Mouse (Mus musculus) stomach, postnatal 0 days (tissue): ENCODE measurements around the gene Corin. TPM values are rescaled to one million over a fixed set of nuclear protein-coding genes. Genes with fewer than 3 reads are reported as not detected.

Experiments used
- ATAC-seq: fragments of 200-750 bp; cut with Nextera tagmentation; 2 replicates; pipeline ENCODE4 v1.8.0; 2017; ENCODE audit not compliant: low FRiP score, low TSS enrichment
- DNase-seq: peaks from one replicate; pipeline ENCODE4 v3.0.0-alpha.2; 2016; ENCODE audit warnings: low spot score
- H3K27ac ChIP-seq: fragments of 300-500 bp; sonication (generic); replicated peaks from 2 replicates; pipeline ENCODE4 v1.5.1; 2014; ENCODE audit warnings: mild to moderate bottlenecking, control low read depth
- H3K27me3 ChIP-seq: fragments of 300-500 bp; sonication (generic); 2 replicates; pipeline ENCODE4 v1.6.1; 2014; ENCODE audit warnings: low read length; ENCODE audit not compliant: control insufficient read depth, insufficient read depth
- H3K36me3 ChIP-seq: fragments of 300-500 bp; sonication (generic); 2 replicates; pipeline ENCODE4 v1.6.1; 2014; ENCODE audit warnings: low read length, mixed read lengths; ENCODE audit not compliant: control insufficient read depth, insufficient read depth
- H3K4me1 ChIP-seq: fragments of 300-500 bp; sonication (generic); replicated peaks from 2 replicates; pipeline ENCODE4 v1.6.1; 2014; ENCODE audit warnings: antibody characterized with exemption; ENCODE audit not compliant: control insufficient read depth, insufficient read depth
- H3K4me2 ChIP-seq: fragments of 300-500 bp; sonication (generic); replicated peaks from 2 replicates; pipeline ENCODE4 v1.6.1; 2014; ENCODE audit warnings: low read depth, mild to moderate bottlenecking, control low read depth, moderate library complexity
- H3K4me3 ChIP-seq: fragments of 300-500 bp; sonication (generic); 2 replicates; pipeline ENCODE4 v1.5.1; 2014; ENCODE audit warnings: low read depth, low read length, control low read depth
- H3K9ac ChIP-seq: fragments of 300-500 bp; sonication (generic); 2 replicates; pipeline ENCODE4 v1.6.1; 2014; ENCODE audit warnings: mild to moderate bottlenecking, low read length, control low read depth, mixed read lengths
- H3K9me3 ChIP-seq: fragments of 300-500 bp; sonication (generic); 2 replicates; pipeline ENCODE4 v1.6.1; 2016; ENCODE audit warnings: low read length; ENCODE audit not compliant: control insufficient read depth
- CTCF ChIP-seq: IDR thresholded peaks from 2 replicates; pipeline ENCODE4 v1.5.1; 2016; ENCODE audit warnings: antibody characterized with exemption, low read depth, mild to moderate bottlenecking, moderate library complexity
- EP300 ChIP-seq: optimal IDR thresholded peaks from 2 replicates; pipeline ENCODE3; 2016; ENCODE audit warnings: antibody characterized with exemption
- WGBS: fragments of 180-500 bp; shearing (Covaris S2); extraction: QIAGEN DNeasy Blood & Tissue Kit; methylation state at CpG from one replicate; pipeline ENCODE4 v1.1.7; 2014; 5-methylcytosine and 5-hydroxymethylcytosine counted together
- polyA plus RNA-seq: library from polyadenylated mRNA; unstranded; fragments of >200 nt; fragmentation: Nextera tagmentation; extraction: Ambion mirVana; gene quantifications from 2 replicates; pipeline ENCODE4 v1.2.1, GENCODE M21; 2015

Corin gene
- polyA plus RNA-seq, 1 experiment from 2014 or later: 1.3 TPM

DNA sequence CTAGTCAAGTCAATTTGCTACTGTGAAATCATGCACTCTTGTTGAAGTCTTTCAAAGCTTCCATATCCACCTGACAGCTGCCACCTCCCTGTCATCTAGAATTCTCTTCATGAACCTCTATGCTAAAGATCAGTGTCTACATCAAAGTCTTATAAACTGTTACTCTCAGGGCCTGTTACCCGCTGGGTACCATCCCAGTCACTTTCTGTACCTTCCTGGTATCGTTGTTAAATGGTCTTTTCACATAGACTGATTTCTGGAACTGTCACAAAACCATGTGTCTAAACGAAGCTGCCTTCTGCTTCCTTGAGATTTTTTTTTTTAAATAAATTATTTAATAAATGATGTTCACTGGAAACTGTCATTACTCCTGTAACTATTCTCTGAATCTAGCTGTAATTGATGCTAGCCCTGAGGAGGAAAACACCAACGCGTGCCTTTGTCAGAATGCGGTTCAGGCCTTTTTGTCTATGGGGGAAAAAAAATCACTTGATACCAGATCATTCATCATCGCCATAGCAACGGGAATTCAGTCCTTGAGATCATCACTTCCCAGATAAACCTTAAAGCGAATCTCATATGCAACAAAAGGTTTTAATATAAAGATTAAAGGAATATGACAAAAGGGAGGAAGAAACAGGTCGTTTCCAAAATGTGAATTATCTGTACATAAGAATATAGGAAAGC, 205.7 kb downstream of the Corin start:
- no peak overlapping the region for H3K4me3 ChIP-seq
- H3K27me3 ChIP-seq: no peaks in the 10 kb centered on the region
- TF ChIP-seq CTCF: no peak
- no peak for TF ChIP-seq EP300
- no peak overlapping the region for H3K4me2 ChIP-seq
- DNase-seq (no peak), ATAC-seq (no peak)
- H3K9me3 ChIP-seq: no peaks in the 10 kb centered on the region
- 85% methylated on average over 10 of the region's 10 CpGs for whole genome bisulfite sequencing
- no peak overlapping the region for H3K27ac ChIP-seq
- no peak overlapping the region for H3K9ac ChIP-seq
- no peaks in the 10 kb centered on the region for H3K36me3 ChIP-seq
- H3K4me1 ChIP-seq: no peaks in the 10 kb centered on the region

- Histone ChIP-seq H3K36me3 (peaks cover 5% of the 10 kb centered on the region; the same call in 1 of the 2 replicates), H3K9ac (no peak overlapping the region), H3K9me3 (no peaks in the 10 kb centered on the region), H3K4me2 (no peak overlapping the region), H3K27ac (no peak overlapping the region), H3K4me1 (no peaks in the 10 kb centered on the region), H3K27me3 (no peaks in the 10 kb centered on the region), H3K4me3 (no peak overlapping the region)
- 39% methylated on average over 3 of the region's 3 CpGs for WGBS
- TF ChIP-seq EP300 (no peak), CTCF (no peak)
- 0 out of 2 replicates have a peak, but pooled peaks have one; percentile 20 for ATAC-seq
- no peak for DNase-seq
Observed at GRCm38 (mm10) chr5:72285077-72285476, 219.2 kb downstream of the Corin start.

GRCm38 (mm10) chr5:72282907-72283306, 221.4 kb downstream of the Corin start:
- Histone ChIP-seq H3K36me3 (no peaks in the 10 kb centered on the region), H3K4me3 (no peak overlapping the region), H3K27me3 (no peaks in the 10 kb centered on the region), H3K9ac (no peak overlapping the region), H3K4me1 (no peaks in the 10 kb centered on the region), H3K9me3 (no peaks in the 10 kb centered on the region), H3K4me2 (no peak overlapping the region), H3K27ac (no peak overlapping the region; the same call in 1 of the 2 replicates)
- ATAC-seq: peak; percentile 89
- DNase-seq: peak; percentile 42
- no peak for TF ChIP-seq CTCF
- no peak for TF ChIP-seq EP300
- WGBS: 17% methylated on average over 2 of the region's 2 CpGs

GRCm38 (mm10) chr5:72269652-72270051, 234.6 kb downstream of the Corin start:
- 49% methylated on average over 8 of the region's 8 CpGs for WGBS
- H3K9me3 ChIP-seq: no peaks in the 10 kb centered on the region
- TF ChIP-seq CTCF (peak; percentile 85), EP300 (no peak)
- no peaks in the 10 kb centered on the region for H3K27me3 ChIP-seq
- H3K36me3 ChIP-seq: no peaks in the 10 kb centered on the region
- H3K4me1 ChIP-seq: no peaks in the 10 kb centered on the region
- H3K9ac ChIP-seq: no peak overlapping the region
- no peak for ATAC-seq
- no peak overlapping the region for H3K4me2 ChIP-seq
- no peak overlapping the region for H3K4me3 ChIP-seq
- no peak for DNase-seq
- no peak overlapping the region for H3K27ac ChIP-seq

- 76% methylated on average over 10 of the region's 10 CpGs for WGBS
- TF ChIP-seq CTCF (no peak), EP300 (no peak)
- Histone ChIP-seq H3K27ac (no peak overlapping the region), H3K9me3 (no peaks in the 10 kb centered on the region), H3K4me2 (no peak overlapping the region), H3K4me3 (no peak overlapping the region), H3K9ac (no peak overlapping the region), H3K36me3 (no peaks in the 10 kb centered on the region), H3K27me3 (no peaks in the 10 kb centered on the region), H3K4me1 (no peaks in the 10 kb centered on the region)
- DNase-seq (no peak), ATAC-seq (no peak)
Observed at GRCm38 (mm10) chr5:72269204-72269603, 235.1 kb downstream of the Corin start.

DNA sequence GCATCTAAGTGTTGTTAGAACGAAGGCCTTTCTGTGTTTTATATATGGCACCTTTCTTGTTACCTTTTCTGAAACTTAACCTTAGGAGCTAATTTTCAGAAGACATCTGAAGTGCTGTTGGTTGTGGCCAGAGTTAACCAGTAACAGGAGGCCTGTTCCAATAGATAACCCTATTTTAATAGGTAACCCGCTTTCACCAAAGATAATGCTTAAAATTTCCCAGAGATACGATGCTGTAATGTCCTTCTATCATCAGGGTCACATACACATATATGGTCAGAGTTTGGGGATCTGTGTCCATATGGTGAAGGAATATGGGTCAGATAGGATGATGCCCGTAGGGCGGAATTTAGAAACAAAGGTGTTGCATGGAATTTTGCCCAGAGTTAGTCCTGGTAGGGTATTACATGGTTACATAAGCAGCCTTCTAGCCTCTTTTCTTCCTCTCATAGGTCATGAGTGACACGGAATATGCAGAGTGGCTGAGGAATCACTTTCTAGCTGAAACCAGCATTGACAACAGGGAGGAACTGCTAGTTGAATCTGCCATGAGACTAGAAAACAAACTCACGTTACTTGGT, 237.2 kb downstream of the Corin start:
- Histone ChIP-seq H3K36me3 (no peaks in the 10 kb centered on the region), H3K4me3 (no peak overlapping the region), H3K27me3 (no peaks in the 10 kb centered on the region), H3K4me1 (no peaks in the 10 kb centered on the region), H3K9me3 (no peaks in the 10 kb centered on the region), H3K9ac (no peak overlapping the region), H3K27ac (no peak overlapping the region), H3K4me2 (no peak overlapping the region)
- ATAC-seq (no peak), DNase-seq (no peak)
- TF ChIP-seq CTCF (no peak), EP300 (no peak)
- 92% methylated on average over 7 of the region's 7 CpGs for WGBS
